ENCODE assay signal across 20 mouse cellular contexts in the genomic region with DNA sequence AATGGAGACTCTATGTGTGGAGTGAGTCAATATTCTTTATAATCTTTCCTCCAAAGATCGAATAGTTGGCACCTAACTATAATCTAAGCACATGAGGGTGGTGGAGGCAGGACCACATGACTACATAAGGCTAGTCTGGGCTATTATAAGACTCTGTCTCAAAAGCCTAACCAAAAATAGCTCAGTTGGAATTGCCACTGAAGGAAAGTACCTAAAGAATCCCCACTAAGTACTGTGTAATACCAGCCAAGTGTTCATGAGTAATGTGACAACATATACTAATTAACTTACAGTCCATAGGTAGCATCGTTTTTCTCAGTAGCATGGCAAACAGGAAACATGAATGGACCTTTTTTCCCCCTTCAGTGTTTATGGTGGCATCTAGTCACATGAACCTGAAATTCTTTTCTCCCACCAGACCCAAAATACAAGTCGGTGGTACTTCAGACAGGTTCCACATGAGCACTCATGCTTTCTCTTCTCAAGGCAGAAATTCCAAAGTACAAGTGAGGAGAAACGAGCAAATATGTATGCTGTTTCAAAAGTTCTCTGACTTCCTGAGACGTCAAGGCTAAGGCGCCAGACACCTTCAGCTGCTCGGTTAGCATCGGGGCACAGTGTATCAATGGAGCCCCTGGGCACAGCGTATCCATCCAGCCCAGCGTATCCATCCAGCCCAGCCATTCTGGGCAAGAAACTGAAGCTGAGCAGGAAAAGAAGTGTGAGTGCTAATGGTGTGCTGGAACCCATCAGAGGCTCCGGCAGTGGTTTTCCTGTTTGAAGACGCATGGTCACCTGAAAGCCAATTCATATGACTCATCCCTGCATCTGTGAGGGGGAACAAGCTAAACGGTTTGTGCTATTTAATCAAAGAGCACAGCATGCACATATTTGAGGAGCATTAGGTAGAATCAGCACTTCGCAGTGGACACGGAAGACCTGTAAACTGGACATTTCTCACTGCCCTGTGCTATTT.
DNase-seq lines count a peak whose midpoint lies in the region; ATAC-seq and TF ChIP-seq lines count a peak whose summit lies in the region.
"Had no signal": no experiment of that assay in that cellular context is flagged by ENCODE, and none has a peak within 500 bp of the region (broad histone marks: within the 10 kb centered on the region; RNA-seq: fewer than 3 reads in every experiment).

No protein-coding gene starts in this region.

- H3K4me1 ChIP-seq in heart, embryonic 12.5 days (replicated peaks) = peaks cover 46% of the 10 kb centered on the region
- peaks cover 13% of the 10 kb centered on the region for H3K4me1 ChIP-seq in kidney, adult 2 months (ENCODE audit: control insufficient read depth, insufficient read depth, low read length)
- peaks cover 31% of the 10 kb centered on the region for H3K4me1 ChIP-seq in kidney, embryonic 15.5 days
- H3K4me1 ChIP-seq: forebrain, embryonic 13.5 days; midbrain, embryonic 12.5 days had no signal

- H3K27me3 ChIP-seq in heart, embryonic 12.5 days (replicated peaks) = no peaks in the 10 kb centered on the region
- no peaks in the 10 kb centered on the region for H3K27me3 ChIP-seq in kidney, adult 2 months (replicated peaks; ENCODE audit: control insufficient read depth, insufficient read depth, low read length)
- H3K27me3 ChIP-seq in kidney, embryonic 15.5 days = no peaks in the 10 kb centered on the region
- H3K27me3 ChIP-seq: forebrain, embryonic 13.5 days; midbrain, embryonic 12.5 days had no signal

- intact Hi-C loops in heart, postnatal 36 days (cut with DNase I) = no loop called here

- H3K4me2 ChIP-seq in heart, embryonic 12.5 days = no peak overlapping the region
- no peak overlapping the region for H3K4me2 ChIP-seq in kidney, embryonic 15.5 days
- H3K4me2 ChIP-seq: forebrain, embryonic 13.5 days; hindbrain, embryonic 14.5 days; midbrain, embryonic 12.5 days had no signal

- no peak for TF ChIP-seq POLR2A in kidney, adult 2 months (IDR thresholded peaks at IDR 0.05; ENCODE audit: low read depth, low read length)

- no peak for TF ChIP-seq CTCF in kidney, adult 2 months (conservative IDR thresholded peaks at IDR 0.05; ENCODE audit: insufficient read depth, insufficient read length, low read depth, low read length)

- peaks cover 9% of the 10 kb centered on the region; the same call in 1 of the 2 replicates for H3K36me3 ChIP-seq in heart, embryonic 12.5 days
- H3K36me3 ChIP-seq in kidney, adult 2 months (ENCODE audit: control insufficient read depth, insufficient read depth, low read length) = no peaks in the 10 kb centered on the region; the same call in 1 of the 2 replicates
- no peaks in the 10 kb centered on the region for H3K36me3 ChIP-seq in kidney, embryonic 15.5 days
- H3K36me3 ChIP-seq: midbrain, embryonic 12.5 days had no signal

- H3K9me3 ChIP-seq in heart, embryonic 12.5 days (replicated peaks) = no peaks in the 10 kb centered on the region
- H3K9me3 ChIP-seq in kidney, embryonic 15.5 days (replicated peaks) = no peaks in the 10 kb centered on the region
- H3K9me3 ChIP-seq: forebrain, embryonic 13.5 days; midbrain, embryonic 12.5 days had no signal

- ATAC-seq in heart, embryonic 12.5 days (ENCODE audit: insufficient number of reproducible peaks, low FRiP score) = no peak
- ATAC-seq in kidney, embryonic 15.5 days (replicated peaks; ENCODE audit: low FRiP score) = no peak
- ATAC-seq in monocyte, adult 5-6 weeks (replicated peaks; ENCODE audit: insufficient number of reproducible peaks, low FRiP score, low TSS enrichment, poor library complexity, severe bottlenecking) = no peak
- ATAC-seq: forebrain, embryonic 13.5 days; intestine, embryonic 16.5 days; lung, postnatal 0 days had no signal

- no peak overlapping the region for H3K4me3 ChIP-seq in heart, embryonic 12.5 days
- H3K4me3 ChIP-seq in kidney, adult 2 months (ENCODE audit: insufficient read depth, low read depth, low read length) = no peak overlapping the region
- H3K4me3 ChIP-seq in kidney, embryonic 15.5 days (replicated peaks) = no peak overlapping the region
- H3K4me3 ChIP-seq: forebrain, embryonic 13.5 days; midbrain, embryonic 12.5 days had no signal

- no peak overlapping the region for H3K9ac ChIP-seq in heart, embryonic 12.5 days
- no peak overlapping the region for H3K9ac ChIP-seq in kidney, embryonic 15.5 days
- H3K9ac ChIP-seq: forebrain, embryonic 13.5 days; hindbrain, embryonic 14.5 days; midbrain, embryonic 12.5 days had no signal

- no peak for DNase-seq in heart, postnatal 36 days
- DNase-seq in kidney, adult 2 months = peak; percentile 65
- no peak for DNase-seq in kidney, adult 18-20 months
- DNase-seq in natural killer cell, adult 2 months (ENCODE audit: low spot score in 2 of 2) = no peak
- no peak for DNase-seq in thymus, postnatal 25 days
- DNase-seq: adrenal gland, adult 2 months; cerebellum, adult 9-10 months; gastrocnemius, postnatal 25 days; heart, postnatal 10 days; left cerebral cortex, postnatal 4 days; liver; thymus, postnatal 4 days had no signal

- H3K27ac ChIP-seq in heart, embryonic 12.5 days (ENCODE audit: poor library complexity, severe bottlenecking) = peak overlapping the region; percentile 53
- peak overlapping the region; percentile 63; the same call in 1 of the 2 replicates for H3K27ac ChIP-seq in kidney, adult 2 months (ENCODE audit: insufficient read depth, low read depth, low read length)
- 0 out of 2 replicates have a peak overlapping the region, but pooled peaks have one; percentile 37 for H3K27ac ChIP-seq in kidney, embryonic 15.5 days
- H3K27ac ChIP-seq: forebrain, embryonic 13.5 days; hindbrain, embryonic 14.5 days; midbrain, embryonic 12.5 days had no signal

- 78% methylated on average over 15 of the region's 15 CpGs for WGBS in heart, embryonic 12.5 days
- WGBS in kidney, adult 2 months = 54% methylated on average over 15 of the region's 15 CpGs
- 76% methylated on average over 15 of the region's 15 CpGs for WGBS in kidney, embryonic 15.5 days
